Mouse (Mus musculus) stomach, postnatal 0 days (tissue): ENCODE measurements around the gene Rabgef1.

Source experiments
- CTCF ChIP-seq: IDR thresholded peaks from 2 replicates; pipeline ENCODE4 v1.5.1; 2016; ENCODE audit warnings: antibody characterized with exemption, low read depth, mild to moderate bottlenecking, moderate library complexity
- EP300 ChIP-seq: optimal IDR thresholded peaks from 2 replicates; pipeline ENCODE3; 2016; ENCODE audit warnings: antibody characterized with exemption

DNA sequence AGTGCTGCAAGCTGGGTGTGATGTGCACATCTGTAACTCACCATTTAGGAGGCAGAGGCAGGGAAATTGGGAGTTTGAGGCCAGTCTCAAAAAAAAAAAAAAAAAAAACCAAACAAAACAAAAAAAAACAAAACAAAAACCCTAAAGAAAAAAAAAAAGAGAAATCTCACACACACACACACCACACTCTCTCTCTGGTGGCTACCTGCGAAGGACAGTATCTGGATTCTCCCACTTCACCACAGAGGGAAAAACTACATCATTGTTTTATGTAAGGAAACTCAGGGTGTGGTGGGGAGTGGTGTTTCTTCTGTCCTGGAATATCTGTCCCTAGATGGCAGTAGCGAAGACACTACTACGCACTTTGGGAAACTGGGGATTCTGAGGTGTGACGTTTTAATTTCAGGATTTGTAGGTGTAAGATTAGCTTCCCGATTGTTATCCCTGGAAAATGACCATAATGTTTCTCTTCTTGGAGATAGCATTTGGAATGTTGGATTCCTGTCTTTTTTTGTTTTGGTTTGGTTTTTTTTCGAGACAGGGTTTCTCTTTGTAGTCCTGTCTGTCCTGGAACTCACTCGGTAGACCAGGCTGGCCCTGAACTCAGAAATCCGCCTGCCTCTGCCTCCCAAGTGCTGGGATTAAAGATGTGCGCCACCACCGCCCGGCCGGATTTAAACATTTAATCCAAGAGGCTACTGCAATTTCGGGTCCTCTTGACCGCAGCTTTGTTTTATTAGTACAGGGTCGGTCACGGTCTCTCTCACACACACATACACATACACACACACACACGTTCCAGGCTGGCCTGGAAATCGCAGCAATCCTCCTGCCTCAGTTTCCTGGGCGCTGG is 82.8 kb downstream of the Rabgef1 start:
- TF ChIP-seq CTCF (peak; percentile 68), EP300 (no peak)
